Mouse (Mus musculus) E14TG2a.4 (cell line): ENCODE results near the gene Rlf.
A peak's percentile ranks its signal among the peaks of the same experiment; 100 is the strongest.

Experiments
- H3K27me3 ChIP-seq: 2 replicates; pipeline ENCODE4 v1.6.1; 2014; ENCODE audit warnings: low read length, control low read depth; ENCODE audit not compliant: insufficient read depth
- H3K36me3 ChIP-seq: 2 replicates; pipeline ENCODE4 v1.6.1; 2014; ENCODE audit warnings: low read length, control low read depth; ENCODE audit not compliant: insufficient read depth
- H3K4me1 ChIP-seq: replicated peaks from 2 replicates; pipeline ENCODE4 v1.6.1; 2014; ENCODE audit warnings: low read depth, low read length, control low read depth
- H3K4me3 ChIP-seq: replicated peaks from 2 replicates; pipeline ENCODE4 v1.5.1; 2014; ENCODE audit warnings: mild to moderate bottlenecking, low read length
- H3K9me3 ChIP-seq: 2 replicates; pipeline ENCODE4 v1.6.1; 2014; ENCODE audit warnings: low read length, control low read depth
- CTCF ChIP-seq: conservative IDR thresholded peaks from 2 replicates; pipeline ENCODE4 v1.5.1; 2014; ENCODE audit warnings: low read length
- NANOG ChIP-seq: IDR thresholded peaks from 2 replicates; pipeline ENCODE4 v1.6.1; 2014; ENCODE audit warnings: borderline replicate concordance, low read length, mixed read lengths
- POU5F1 ChIP-seq: IDR thresholded peaks from 2 replicates; pipeline ENCODE4 v1.6.1; 2014; ENCODE audit warnings: low read length, borderline replicate concordance

The Rlf gene

GRCm38 (mm10) chr4:121214793-121215304 is at the start of gene Rlf:
Gene Rlf (minus strand): TSS chr4:121215084.
- Histone ChIP-seq H3K4me1 (peaks cover 48% of the 10 kb centered on the region), H3K4me3 (peak within 1 kb of the TSS; percentile 98), H3K27me3 (peaks cover 3% of the 10 kb centered on the region; the same call in 1 of the 2 replicates), H3K9me3 (no peaks in the 10 kb centered on the region), H3K36me3 (peaks cover 11% of the 10 kb centered on the region; the same call in 1 of the 2 replicates)
- no peak for TF ChIP-seq POU5F1
- TF ChIP-seq NANOG, result no peak
- no peak for TF ChIP-seq CTCF

GRCm38 (mm10) chr4:121241612-121242000 is 26.7 kb upstream of the Rlf start:
- Histone ChIP-seq H3K27me3 (no peaks in the 10 kb centered on the region), H3K9me3 (no peaks in the 10 kb centered on the region), H3K4me3 (no peak overlapping the region), H3K36me3 (no peaks in the 10 kb centered on the region), H3K4me1 (peaks cover 24% of the 10 kb centered on the region)
- TF ChIP-seq NANOG (no peak), CTCF (no peak), POU5F1 (no peak)

GRCm38 (mm10) chr4:121240637-121241611 is 26.0 kb upstream of the Rlf start:
- Histone ChIP-seq H3K36me3 (no peaks in the 10 kb centered on the region), H3K4me3 (no peak overlapping the region), H3K27me3 (no peaks in the 10 kb centered on the region), H3K4me1 (peaks cover 24% of the 10 kb centered on the region), H3K9me3 (no peaks in the 10 kb centered on the region)
- TF ChIP-seq CTCF (peak; percentile 87), NANOG (no peak)

- Histone ChIP-seq H3K4me3 (no peak overlapping the region), H3K4me1 (peaks cover 24% of the 10 kb centered on the region), H3K9me3 (no peaks in the 10 kb centered on the region), H3K36me3 (no peaks in the 10 kb centered on the region), H3K27me3 (0 out of 2 replicates have a peak, but pooled peaks cover 2% of the 10 kb centered on the region)
- TF ChIP-seq CTCF (no peak), NANOG (no peak), POU5F1 (no peak)
Observed at GRCm38 (mm10) chr4:121239878-121240277, 25.0 kb upstream of the Rlf start.

- H3K9me3 ChIP-seq, result no peaks in the 10 kb centered on the region
- H3K27me3 ChIP-seq, result 0 out of 2 replicates have a peak, but pooled peaks cover 2% of the 10 kb centered on the region
- H3K4me3 ChIP-seq, result 0 out of 2 replicates have a peak overlapping the region, but pooled peaks have one; percentile 64
- no peaks in the 10 kb centered on the region for H3K36me3 ChIP-seq
- no peak for TF ChIP-seq NANOG
- TF ChIP-seq CTCF, result peak; percentile 19; the same call in 1 of the 2 replicates
- H3K4me1 ChIP-seq, result peaks cover 11% of the 10 kb centered on the region
Observed at GRCm38 (mm10) chr4:121231772-121232414, 17.0 kb upstream of the Rlf start.

- peaks cover 5% of the 10 kb centered on the region for H3K9me3 ChIP-seq
- H3K4me3 ChIP-seq, result peak overlapping the region; percentile 64
- H3K4me1 ChIP-seq, result peaks cover 11% of the 10 kb centered on the region
- TF ChIP-seq NANOG (no peak), POU5F1 (peak; percentile 83; the same call in 1 of the 2 replicates)
- H3K36me3 ChIP-seq, result no peaks in the 10 kb centered on the region
- H3K27me3 ChIP-seq, result 0 out of 2 replicates have a peak, but pooled peaks cover 2% of the 10 kb centered on the region
Observed at GRCm38 (mm10) chr4:121230943-121231614, 16.2 kb upstream of the Rlf start.

GRCm38 (mm10) chr4:121227072-121227471 is 12.2 kb upstream of the Rlf start:
- TF ChIP-seq POU5F1 (no peak), CTCF (no peak), NANOG (no peak)
- no peaks in the 10 kb centered on the region for H3K36me3 ChIP-seq
- no peaks in the 10 kb centered on the region; the same call in 1 of the 2 replicates for H3K27me3 ChIP-seq
- peaks cover 11% of the 10 kb centered on the region for H3K4me1 ChIP-seq
- peaks cover 9% of the 10 kb centered on the region for H3K9me3 ChIP-seq
- H3K4me3 ChIP-seq, result no peak overlapping the region

- H3K4me1 ChIP-seq, result no peaks in the 10 kb centered on the region
- H3K27me3 ChIP-seq, result peaks cover 3% of the 10 kb centered on the region; the same call in 1 of the 2 replicates
- TF ChIP-seq CTCF, result no peak
- no peak for TF ChIP-seq NANOG
- no peak for TF ChIP-seq POU5F1
- no peaks in the 10 kb centered on the region for H3K36me3 ChIP-seq
- peaks cover 9% of the 10 kb centered on the region for H3K9me3 ChIP-seq
- no peak overlapping the region for H3K4me3 ChIP-seq
Observed at GRCm38 (mm10) chr4:121225177-121225576, 10.3 kb upstream of the Rlf start.
